Mouse (Mus musculus) limb, embryonic 14.5 days (tissue): ENCODE results near the gene Gm21976. TPM values are rescaled to one million over a fixed set of nuclear protein-coding genes. Genes with fewer than 3 reads are reported as not detected.
A peak's percentile ranks its signal among the peaks of the same experiment; 100 is the strongest.

ENCODE experiments used
- ATAC-seq: fragments of 200-750 bp; cut with Nextera tagmentation; 2 replicates; pipeline ENCODE4 v1.8.0; 2017; ENCODE audit warnings: low read depth, moderate number of reproducible peaks, moderate TSS enrichment; ENCODE audit not compliant: low FRiP score
- DNase-seq: peaks from one replicate; pipeline ENCODE4 v3.0.0-alpha.2; 2015; ENCODE audit warnings: low spot score
- H3K27ac ChIP-seq: fragments of 300-500 bp; sonication (generic); replicated peaks from 2 replicates; pipeline ENCODE4 v1.5.1; 2014; ENCODE audit warnings: low read depth, mild to moderate bottlenecking, low read length, moderate library complexity, mixed read lengths
- H3K27me3 ChIP-seq: fragments of 300-500 bp; sonication (generic); 2 replicates; pipeline ENCODE4 v1.6.1; 2014; ENCODE audit warnings: low read length, mixed read lengths; ENCODE audit not compliant: control insufficient read depth, insufficient read depth
- H3K36me3 ChIP-seq: fragments of 300-500 bp; sonication (generic); 2 replicates; pipeline ENCODE4 v1.6.1; 2014; ENCODE audit warnings: mild to moderate bottlenecking, low read length, moderate library complexity, mixed read lengths; ENCODE audit not compliant: control insufficient read depth, insufficient read depth
- H3K4me1 ChIP-seq: fragments of 300-500 bp; sonication (generic); 2 replicates; pipeline ENCODE4 v1.6.1; 2014; ENCODE audit warnings: antibody characterized with exemption, low read length, mixed read lengths; ENCODE audit not compliant: control insufficient read depth, insufficient read depth
- H3K4me2 ChIP-seq: fragments of 300-500 bp; sonication (generic); replicated peaks from 2 replicates; pipeline ENCODE4 v1.6.1; 2014; ENCODE audit warnings: low read depth, mild to moderate bottlenecking, low read length, moderate library complexity; ENCODE audit not compliant: severe bottlenecking
- H3K4me3 ChIP-seq: fragments of 300-500 bp; sonication (generic); replicated peaks from 2 replicates; pipeline ENCODE4 v1.5.1; 2014; ENCODE audit warnings: low read length
- H3K9ac ChIP-seq: fragments of 300-500 bp; sonication (generic); 2 replicates; pipeline ENCODE4 v1.6.1; 2014; ENCODE audit warnings: mild to moderate bottlenecking, low read depth, low read length, moderate library complexity; ENCODE audit not compliant: severe bottlenecking
- H3K9me3 ChIP-seq: fragments of 300-500 bp; sonication (generic); 2 replicates; pipeline ENCODE4 v1.6.1; 2016; ENCODE audit warnings: low read length; ENCODE audit not compliant: control insufficient read depth
- POLR2A ChIP-seq: fragments of 200-500 bp; IDR thresholded peaks from 2 replicates; pipeline ENCODE4 v1.8.0; 2012; ENCODE audit warnings: inconsistent platforms, mild to moderate bottlenecking, moderate library complexity, borderline replicate concordance; ENCODE audit not compliant: insufficient read depth, insufficient read length; ENCODE audit errors: extremely low read depth
- WGBS: fragments of 180-500 bp; shearing (Covaris S2); extraction: QIAGEN DNeasy Blood & Tissue Kit; methylation state at CpG from one replicate; pipeline ENCODE4 v1.1.7; 2014; 5-methylcytosine and 5-hydroxymethylcytosine counted together
- polyA plus RNA-seq, 2 experiments: library from polyadenylated mRNA; depleted of rRNA in 1 of 2; stranded (reverse) in 1 of 2; unstranded in 1 of 2; fragments of >200 nt; fragmentation: Nextera tagmentation in 1 of 2; extraction: Ambion mirVana in 1 of 2; gene quantifications; 2 replicates each; pipeline versions ENCODE4 v1.2.1 to v1.2.3; 2012 to 2014

Gm21976 gene
- polyA plus RNA-seq, 2 experiments = not detected

DNA sequence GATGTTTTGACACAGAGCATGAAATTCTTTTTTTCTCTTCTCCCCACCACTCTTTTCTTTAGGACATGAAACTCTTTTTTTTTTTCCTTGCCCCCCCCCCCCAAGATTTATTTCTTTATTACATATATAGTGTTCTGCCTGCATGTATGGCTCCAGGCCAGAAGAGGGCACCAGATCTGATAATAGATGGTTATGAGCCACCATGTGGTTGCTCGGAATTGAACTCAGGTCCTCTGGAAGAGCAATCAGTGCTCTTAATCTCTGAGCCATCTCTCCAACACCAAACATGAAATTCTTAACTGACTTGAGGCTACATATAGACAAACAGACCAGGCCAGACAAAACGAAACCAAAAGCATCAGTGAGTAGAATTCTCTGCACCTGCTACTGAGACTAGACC, 2.2 kb upstream of the Gm21976 start:
- WGBS = 82% methylated on average over 2 of the region's 2 CpGs
- TF ChIP-seq POLR2A = no peak
- no peaks in the 10 kb centered on the region for H3K27me3 ChIP-seq
- no peak overlapping the region for H3K27ac ChIP-seq
- H3K4me1 ChIP-seq = no peaks in the 10 kb centered on the region
- H3K4me3 ChIP-seq = no peak overlapping the region
- no peak overlapping the region for H3K9ac ChIP-seq
- peaks cover 20% of the 10 kb centered on the region for H3K36me3 ChIP-seq
- no peaks in the 10 kb centered on the region for H3K9me3 ChIP-seq
- H3K4me2 ChIP-seq = no peak overlapping the region
- DNase-seq = no peak
- ATAC-seq = no peak

DNA sequence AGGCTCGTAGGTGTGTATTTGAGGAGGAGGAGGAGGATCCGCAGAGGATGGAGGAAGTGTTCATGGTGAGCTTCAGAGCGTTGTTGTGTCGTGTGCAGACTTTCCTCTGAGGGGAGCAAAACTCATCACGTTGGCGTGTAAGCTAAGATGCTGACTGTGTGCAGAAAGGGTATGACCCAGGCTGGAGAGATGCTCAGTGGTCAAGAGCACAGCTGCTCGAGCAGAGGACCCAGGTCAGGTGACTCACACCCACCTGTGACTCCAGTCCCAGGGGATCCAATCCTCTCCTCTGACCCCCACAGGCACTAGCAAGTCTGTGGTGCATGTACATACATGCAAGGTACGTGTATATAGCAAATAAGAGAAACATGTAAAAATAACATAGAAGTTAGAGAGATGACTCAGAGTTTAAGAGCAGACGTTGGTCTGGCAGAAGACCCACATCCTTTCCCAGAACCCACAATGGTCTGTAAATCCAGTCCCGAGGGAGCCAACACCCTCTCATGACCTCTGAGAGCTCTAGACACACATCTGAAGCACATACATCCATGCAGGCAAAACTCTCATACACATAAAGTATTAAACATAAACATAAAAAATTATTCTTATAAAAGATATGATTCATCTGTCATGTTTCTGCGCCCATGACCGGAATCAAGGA, 1.4 kb downstream of the Gm21976 start:
- H3K4me3 ChIP-seq = no peak overlapping the region
- no peak for ATAC-seq
- H3K27ac ChIP-seq = no peak overlapping the region

DNA sequence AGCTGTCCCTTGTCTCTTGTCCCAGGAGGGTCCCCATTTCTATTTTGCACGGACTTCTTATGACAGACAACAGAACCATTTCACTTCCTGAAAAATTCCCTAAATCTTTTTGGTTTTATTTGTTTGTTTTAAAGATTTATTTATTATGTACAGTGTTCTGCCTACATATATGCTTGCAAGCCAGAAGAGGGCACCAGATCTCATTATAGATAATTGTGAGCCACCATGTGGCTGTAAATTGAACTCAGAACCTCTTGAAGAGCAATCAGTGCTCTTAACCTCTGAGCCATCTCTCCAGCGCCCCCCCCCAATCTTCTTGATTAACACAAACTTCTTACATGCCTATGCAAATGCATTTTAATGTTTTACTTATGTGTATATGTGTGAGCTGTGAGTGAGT, 11.0 kb downstream of the Gm21976 start:
- ATAC-seq (no peak), DNase-seq (no peak)
- H3K36me3 ChIP-seq = no peaks in the 10 kb centered on the region
- H3K4me3 ChIP-seq = no peak overlapping the region
- WGBS = 35% methylated on average over 2 of the region's 2 CpGs
- no peaks in the 10 kb centered on the region for H3K9me3 ChIP-seq
- TF ChIP-seq POLR2A = no peak
- H3K27me3 ChIP-seq = no peaks in the 10 kb centered on the region
- no peak overlapping the region for H3K9ac ChIP-seq
- H3K27ac ChIP-seq = no peak overlapping the region
- H3K4me1 ChIP-seq = no peaks in the 10 kb centered on the region
- H3K4me2 ChIP-seq = no peak overlapping the region

More for the DNA sequence above, 1.4 kb downstream of the Gm21976 start:
- Histone ChIP-seq H3K36me3 (no peaks in the 10 kb centered on the region), H3K9me3 (no peaks in the 10 kb centered on the region), H3K4me2 (no peak overlapping the region), H3K4me1 (no peaks in the 10 kb centered on the region), H3K27me3 (no peaks in the 10 kb centered on the region), H3K9ac (no peak overlapping the region)
- no peak for TF ChIP-seq POLR2A
- no peak for DNase-seq
- 74% methylated on average over 12 of the region's 12 CpGs for WGBS

DNA sequence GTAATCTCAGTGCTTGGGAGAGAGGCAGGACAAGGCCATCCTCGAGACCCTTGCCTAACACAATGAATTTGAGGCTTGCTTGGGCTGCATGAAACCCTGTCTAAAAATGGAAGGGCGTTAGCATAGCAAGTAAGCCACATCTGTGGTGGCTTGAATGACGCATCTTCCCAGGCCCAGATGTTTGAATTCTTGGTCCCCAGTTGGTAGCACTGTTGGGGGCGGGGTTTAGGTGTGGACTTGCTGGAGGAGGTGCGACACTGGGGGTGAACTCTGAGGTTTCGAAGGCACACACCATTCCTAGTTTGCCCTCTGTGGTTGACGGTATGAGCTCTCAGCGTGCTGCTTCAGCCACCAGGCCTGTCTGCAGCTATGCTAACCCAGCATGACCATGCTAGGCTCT, 12.0 kb downstream of the Gm21976 start:
- Histone ChIP-seq H3K4me2 (no peak overlapping the region), H3K9me3 (no peaks in the 10 kb centered on the region), H3K4me3 (no peak overlapping the region), H3K4me1 (no peaks in the 10 kb centered on the region), H3K27ac (no peak overlapping the region), H3K9ac (no peak overlapping the region), H3K27me3 (no peaks in the 10 kb centered on the region), H3K36me3 (no peaks in the 10 kb centered on the region)
- DNase-seq (no peak), ATAC-seq (no peak)
- no peak for TF ChIP-seq POLR2A
- WGBS = 77% methylated on average over 8 of the region's 8 CpGs

DNA sequence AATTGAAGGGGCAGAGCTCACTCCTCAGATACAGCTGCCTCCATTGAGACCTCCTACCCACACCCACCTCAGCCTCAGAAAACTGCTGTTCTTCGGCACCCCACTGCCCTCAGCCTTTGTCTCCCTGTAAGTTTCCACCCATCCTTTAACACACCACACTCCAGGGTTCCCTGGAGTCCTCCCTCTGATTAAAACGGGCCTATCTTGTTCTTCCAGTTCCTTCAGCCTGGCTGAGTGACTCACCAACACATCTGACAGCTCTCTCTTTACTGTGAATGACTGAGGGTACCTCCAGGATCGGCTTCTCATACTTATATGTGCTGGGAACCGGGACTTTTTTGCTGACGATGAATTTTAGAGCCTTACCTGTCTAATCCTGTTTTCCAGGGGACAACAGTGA, 16.4 kb downstream of the Gm21976 start:
- WGBS = 51% methylated on average over 5 of the region's 5 CpGs
- ATAC-seq (no peak), DNase-seq (peak; percentile 37)
- no peaks in the 10 kb centered on the region for H3K9me3 ChIP-seq
- no peak overlapping the region for H3K4me3 ChIP-seq
- no peaks in the 10 kb centered on the region for H3K27me3 ChIP-seq
- no peaks in the 10 kb centered on the region for H3K4me1 ChIP-seq
- no peak overlapping the region for H3K27ac ChIP-seq
- no peak for TF ChIP-seq POLR2A
- H3K36me3 ChIP-seq = no peaks in the 10 kb centered on the region
- no peak overlapping the region for H3K9ac ChIP-seq
- no peak overlapping the region for H3K4me2 ChIP-seq
